Mouse (Mus musculus): ENCODE data around the gene Lonp1. TPM values are rescaled to one million over a fixed set of nuclear protein-coding genes. Genes with fewer than 3 reads are reported as not detected.
"Not testable (repeated sequence)": the region's sequence is repeated elsewhere in the genome, so short reads cannot be mapped to it uniquely, and the experiment has no call there.

Lonp1 gene
- polyA plus RNA-seq, 1 experiment from 2014 or later, result 48.2 TPM

- H3K27ac ChIP-seq (ENCODE audit: low read length); H3K9me3 ChIP-seq (ENCODE audit: control insufficient read depth, low read length); H3K4me2 ChIP-seq (ENCODE audit: low read length); H3K4me3 ChIP-seq (replicated peaks; ENCODE audit: low read length); ATAC-seq; H3K36me3 ChIP-seq (ENCODE audit: control insufficient read depth, insufficient read depth); H3K27me3 ChIP-seq (replicated peaks; ENCODE audit: control insufficient read depth, insufficient read depth, low read length); H3K9ac ChIP-seq (replicated peaks; ENCODE audit: low read depth, low read length): not testable (repeated sequence)
- peaks cover 21% of the 10 kb centered on the region for H3K4me1 ChIP-seq (replicated peaks; ENCODE audit: control insufficient read depth, insufficient read depth, low read length)
- WGBS, result 88% methylated on average over 26 of the region's 27 CpGs
These were observed 3.4 kb upstream of the Lonp1 start for GRCm38 (mm10) chr17:56629800-56630781.

- H3K4me2 ChIP-seq (ENCODE audit: low read length), result peak within 1 kb of the TSS; percentile 97
- 0 out of 2 replicates have a peak, but pooled peaks cover 2% of the 10 kb centered on the region for H3K36me3 ChIP-seq (ENCODE audit: control insufficient read depth, insufficient read depth)
- H3K4me1 ChIP-seq (replicated peaks; ENCODE audit: control insufficient read depth, insufficient read depth, low read length), result peaks cover 24% of the 10 kb centered on the region
- no peaks in the 10 kb centered on the region for H3K9me3 ChIP-seq (ENCODE audit: control insufficient read depth, low read length)
- H3K9ac ChIP-seq (replicated peaks; ENCODE audit: low read depth, low read length), result peak within 1 kb of the TSS; percentile 85
- WGBS, result 8% methylated on average over 26 of the region's 26 CpGs
- peak within 1 kb of the TSS; percentile 91 for H3K4me3 ChIP-seq (replicated peaks; ENCODE audit: low read length)
- peak within 1 kb of the TSS; percentile 20; the same call in 1 of the 2 replicates for H3K27ac ChIP-seq (ENCODE audit: low read length)
- ATAC-seq, result peak; percentile 27
- H3K27me3 ChIP-seq (replicated peaks; ENCODE audit: control insufficient read depth, insufficient read depth, low read length), result no peaks in the 10 kb centered on the region
These were observed 1.0 kb upstream of the Lonp1 start, which contains the start of gene Catsperd for GRCm38 (mm10) chr17:56627530-56628277. Gene Catsperd (plus strand): TSS chr17:56628143.

GRCm38 (mm10) chr17:56626260-56626659 lies 427 bp downstream of the Lonp1 start:
- WGBS, result under 1% methylated on average over 32 of the region's 32 CpGs
- Histone ChIP-seq H3K4me3 (replicated peaks; ENCODE audit: low read length) (peak overlapping the region; percentile 91), H3K27ac (ENCODE audit: low read length) (no peak overlapping the region; the same call in 1 of the 2 replicates), H3K9ac (replicated peaks; ENCODE audit: low read depth, low read length) (peak overlapping the region; percentile 85), H3K27me3 (replicated peaks; ENCODE audit: control insufficient read depth, insufficient read depth, low read length) (no peaks in the 10 kb centered on the region), H3K36me3 (ENCODE audit: control insufficient read depth, insufficient read depth) (peaks cover 7% of the 10 kb centered on the region; the same call in 1 of the 2 replicates), H3K4me1 (replicated peaks; ENCODE audit: control insufficient read depth, insufficient read depth, low read length) (peaks cover 24% of the 10 kb centered on the region), H3K4me2 (ENCODE audit: low read length) (peak overlapping the region; percentile 97), H3K9me3 (ENCODE audit: control insufficient read depth, low read length) (no peaks in the 10 kb centered on the region)
- peak; percentile 22; the same call in 1 of the 2 replicates for ATAC-seq

- no peak for ATAC-seq
- H3K4me2 ChIP-seq (ENCODE audit: low read length), result no peak overlapping the region
- H3K9ac ChIP-seq (replicated peaks; ENCODE audit: low read depth, low read length), result no peak overlapping the region
- peaks cover 24% of the 10 kb centered on the region for H3K4me1 ChIP-seq (replicated peaks; ENCODE audit: control insufficient read depth, insufficient read depth, low read length)
- 95% methylated on average over 3 of the region's 3 CpGs for WGBS
- no peak overlapping the region for H3K4me3 ChIP-seq (replicated peaks; ENCODE audit: low read length)
- H3K36me3 ChIP-seq (ENCODE audit: control insufficient read depth, insufficient read depth), result peaks cover 13% of the 10 kb centered on the region; the same call in 1 of the 2 replicates
- no peak overlapping the region for H3K27ac ChIP-seq (ENCODE audit: low read length)
- H3K9me3 ChIP-seq (ENCODE audit: control insufficient read depth, low read length), result no peaks in the 10 kb centered on the region
- H3K27me3 ChIP-seq (replicated peaks; ENCODE audit: control insufficient read depth, insufficient read depth, low read length), result no peaks in the 10 kb centered on the region
These were observed 1.2 kb downstream of the Lonp1 start for GRCm38 (mm10) chr17:56625495-56625894.

GRCm38 (mm10) chr17:56617628-56618027 lies 9.1 kb downstream of the Lonp1 start:
- Histone ChIP-seq H3K9me3 (ENCODE audit: control insufficient read depth, low read length) (no peaks in the 10 kb centered on the region), H3K4me2 (ENCODE audit: low read length) (no peak overlapping the region), H3K36me3 (ENCODE audit: control insufficient read depth, insufficient read depth) (peaks cover 39% of the 10 kb centered on the region), H3K27me3 (replicated peaks; ENCODE audit: control insufficient read depth, insufficient read depth, low read length) (no peaks in the 10 kb centered on the region), H3K9ac (replicated peaks; ENCODE audit: low read depth, low read length) (no peak overlapping the region), H3K27ac (ENCODE audit: low read length) (no peak overlapping the region), H3K4me3 (replicated peaks; ENCODE audit: low read length) (no peak overlapping the region), H3K4me1 (replicated peaks; ENCODE audit: control insufficient read depth, insufficient read depth, low read length) (peaks cover 17% of the 10 kb centered on the region)
- no peak for ATAC-seq
- WGBS, result 91% methylated on average over 8 of the region's 8 CpGs

- Histone ChIP-seq H3K27me3 (replicated peaks; ENCODE audit: control insufficient read depth, insufficient read depth, low read length) (no peaks in the 10 kb centered on the region), H3K4me1 (replicated peaks; ENCODE audit: control insufficient read depth, insufficient read depth, low read length) (peaks cover 17% of the 10 kb centered on the region), H3K9me3 (ENCODE audit: control insufficient read depth, low read length) (no peaks in the 10 kb centered on the region), H3K27ac (ENCODE audit: low read length) (no peak overlapping the region), H3K4me2 (ENCODE audit: low read length) (no peak overlapping the region), H3K9ac (replicated peaks; ENCODE audit: low read depth, low read length) (no peak overlapping the region), H3K36me3 (ENCODE audit: control insufficient read depth, insufficient read depth) (peaks cover 37% of the 10 kb centered on the region), H3K4me3 (replicated peaks; ENCODE audit: low read length) (no peak overlapping the region)
- 88% methylated on average over 3 of the region's 3 CpGs for WGBS
- ATAC-seq, result no peak
These were observed 10.0 kb downstream of the Lonp1 start for GRCm38 (mm10) chr17:56616725-56617124.

GRCm38 (mm10) chr17:56615792-56616191 lies 10.9 kb downstream of the Lonp1 start:
- peaks cover 31% of the 10 kb centered on the region for H3K36me3 ChIP-seq (ENCODE audit: control insufficient read depth, insufficient read depth)
- peaks cover 17% of the 10 kb centered on the region for H3K4me1 ChIP-seq (replicated peaks; ENCODE audit: control insufficient read depth, insufficient read depth, low read length)
- H3K4me3 ChIP-seq (replicated peaks; ENCODE audit: low read length), result no peak overlapping the region
- H3K4me2 ChIP-seq (ENCODE audit: low read length), result no peak overlapping the region
- no peak overlapping the region for H3K27ac ChIP-seq (ENCODE audit: low read length)
- no peak overlapping the region for H3K9ac ChIP-seq (replicated peaks; ENCODE audit: low read depth, low read length)
- WGBS, result 90% methylated on average over 4 of the region's 4 CpGs
- no peaks in the 10 kb centered on the region for H3K27me3 ChIP-seq (replicated peaks; ENCODE audit: control insufficient read depth, insufficient read depth, low read length)
- no peak for ATAC-seq
- no peaks in the 10 kb centered on the region for H3K9me3 ChIP-seq (ENCODE audit: control insufficient read depth, low read length)

GRCm38 (mm10) chr17:56615136-56615784 lies 11.4 kb downstream of the Lonp1 start:
- ATAC-seq, result no peak
- Histone ChIP-seq H3K36me3 (ENCODE audit: control insufficient read depth, insufficient read depth) (peaks cover 26% of the 10 kb centered on the region), H3K4me3 (replicated peaks; ENCODE audit: low read length) (no peak overlapping the region)

More at GRCm38 (mm10) chr17:56615136-56615784, 11.4 kb downstream of the Lonp1 start:
- H3K4me2 ChIP-seq (ENCODE audit: low read length), result no peak overlapping the region
- H3K9me3 ChIP-seq (ENCODE audit: control insufficient read depth, low read length), result no peaks in the 10 kb centered on the region
- no peak overlapping the region for H3K27ac ChIP-seq (ENCODE audit: low read length)
- H3K4me1 ChIP-seq (replicated peaks; ENCODE audit: control insufficient read depth, insufficient read depth, low read length), result peaks cover 22% of the 10 kb centered on the region
- H3K9ac ChIP-seq (replicated peaks; ENCODE audit: low read depth, low read length), result no peak overlapping the region
- H3K27me3 ChIP-seq (replicated peaks; ENCODE audit: control insufficient read depth, insufficient read depth, low read length), result no peaks in the 10 kb centered on the region
- WGBS, result 88% methylated on average over 11 of the region's 11 CpGs

Measured in forebrain, embryonic 16.5 days (tissue).